Mouse (Mus musculus) fibroblast of lung, adult 2 months (primary cell): ENCODE measurements around the gene Ccdc97.

Experiments used
- DNase-seq: peaks from one replicate; pipeline ENCODE4 v3.0.0-alpha.2; 2011; ENCODE audit warnings: low read depth

Gene Ccdc97

DNA sequence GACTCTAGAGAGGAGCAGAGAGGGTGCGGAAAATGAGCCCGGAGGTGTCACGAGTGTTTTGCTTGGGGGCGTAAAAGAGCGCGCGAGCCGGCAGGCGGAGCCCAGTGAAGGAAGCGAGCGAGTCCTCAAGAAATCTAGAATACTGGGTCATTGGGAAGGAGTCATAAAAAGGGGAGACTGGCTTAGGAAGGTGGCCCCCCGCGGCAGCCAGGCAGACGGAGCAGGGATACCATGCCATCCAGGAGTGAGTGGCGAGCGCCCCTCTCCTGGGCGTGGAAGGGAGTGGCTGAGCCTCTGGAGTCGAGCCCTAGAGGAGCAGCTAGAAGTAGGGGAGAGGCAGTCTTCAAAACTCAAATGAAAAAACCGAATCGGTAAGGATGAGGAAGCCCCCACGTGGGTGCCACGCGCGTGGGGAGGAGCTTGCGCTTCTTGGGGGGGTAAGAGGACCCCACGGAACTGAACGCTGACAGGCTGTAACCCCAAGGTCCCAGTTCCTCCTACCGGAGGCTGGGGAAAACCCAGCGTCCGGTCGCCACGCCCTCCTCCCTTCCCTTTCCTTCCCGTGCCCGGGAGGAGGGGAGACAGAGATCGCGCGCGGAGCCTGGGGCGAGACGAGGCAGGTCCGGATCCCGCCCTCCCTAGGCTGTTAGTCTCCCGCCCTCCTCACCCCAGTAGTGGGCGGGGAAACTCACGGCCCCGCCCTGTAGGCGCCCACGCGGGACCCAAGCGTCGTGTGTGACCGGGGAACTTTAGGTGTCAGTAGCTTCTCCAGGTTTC is 29.9 kb downstream of the Ccdc97 start:
- DNase-seq, result peak; percentile 69

DNA sequence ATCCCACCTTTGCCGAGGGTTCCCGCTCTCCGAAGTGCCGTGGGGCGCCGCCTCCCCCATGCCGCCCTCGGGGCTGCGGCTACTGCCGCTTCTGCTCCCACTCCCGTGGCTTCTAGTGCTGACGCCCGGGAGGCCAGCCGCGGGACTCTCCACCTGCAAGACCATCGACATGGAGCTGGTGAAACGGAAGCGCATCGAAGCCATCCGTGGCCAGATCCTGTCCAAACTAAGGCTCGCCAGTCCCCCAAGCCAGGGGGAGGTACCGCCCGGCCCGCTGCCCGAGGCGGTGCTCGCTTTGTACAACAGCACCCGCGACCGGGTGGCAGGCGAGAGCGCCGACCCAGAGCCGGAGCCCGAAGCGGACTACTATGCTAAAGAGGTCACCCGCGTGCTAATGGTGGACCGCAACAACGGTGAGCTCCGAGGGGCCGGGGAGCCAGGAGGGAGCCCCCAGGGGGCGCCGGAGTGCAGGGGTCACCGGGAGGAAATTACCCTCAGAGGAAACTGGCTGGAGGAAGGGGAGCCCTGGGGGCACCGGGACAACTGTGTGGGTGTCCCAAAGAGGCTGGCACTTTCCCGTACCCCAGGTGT is 31.0 kb downstream of the Ccdc97 start:
- DNase-seq, result no peak

DNA sequence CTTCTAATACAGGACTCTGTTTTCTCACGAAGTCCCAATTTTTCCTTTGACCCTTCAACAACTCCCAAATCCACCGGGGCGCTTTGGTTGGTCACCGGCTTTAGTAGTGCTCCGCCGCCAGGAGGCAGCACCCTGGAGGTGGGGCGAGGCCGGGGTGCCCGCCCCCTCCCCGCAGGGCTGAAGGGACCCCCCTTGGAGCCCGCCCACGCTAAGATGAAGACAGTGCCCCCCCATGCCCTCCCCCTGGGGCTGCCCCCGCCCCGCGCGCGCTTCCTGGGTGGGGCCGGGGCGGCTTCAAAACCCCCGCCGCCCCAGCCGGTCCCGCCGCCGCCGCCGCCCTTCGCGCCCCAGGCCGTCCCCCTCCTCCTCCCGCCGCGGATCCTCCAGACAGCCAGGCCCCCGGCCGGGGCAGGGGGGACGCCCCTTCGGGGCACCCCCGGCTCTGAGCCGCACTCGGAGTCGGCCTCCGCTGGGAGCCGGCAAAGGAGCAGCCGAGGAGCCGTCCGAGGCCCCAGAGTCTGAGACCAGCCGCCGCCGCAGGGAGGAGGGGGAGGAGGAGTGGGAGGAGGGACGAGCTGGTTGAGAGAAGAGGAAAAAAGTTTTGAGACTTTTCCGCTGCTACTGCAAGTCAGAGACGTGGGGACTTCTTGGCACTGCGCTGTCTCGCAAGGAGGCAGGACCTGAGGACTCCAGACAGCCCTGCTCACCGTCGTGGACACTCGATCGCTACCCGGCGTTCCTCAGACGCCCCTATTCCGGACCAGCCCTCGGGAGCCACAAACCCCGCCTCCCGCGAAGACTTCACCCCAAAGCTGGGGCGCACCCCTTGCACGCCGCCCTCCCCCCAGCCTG is 32.0 kb downstream of the Ccdc97 start, which contains the start of gene Tgfb1:
Tgfb1 (plus strand) TSS at position 323 of the 852 bp plus-strand sequence.
- no peak for DNase-seq

DNA sequence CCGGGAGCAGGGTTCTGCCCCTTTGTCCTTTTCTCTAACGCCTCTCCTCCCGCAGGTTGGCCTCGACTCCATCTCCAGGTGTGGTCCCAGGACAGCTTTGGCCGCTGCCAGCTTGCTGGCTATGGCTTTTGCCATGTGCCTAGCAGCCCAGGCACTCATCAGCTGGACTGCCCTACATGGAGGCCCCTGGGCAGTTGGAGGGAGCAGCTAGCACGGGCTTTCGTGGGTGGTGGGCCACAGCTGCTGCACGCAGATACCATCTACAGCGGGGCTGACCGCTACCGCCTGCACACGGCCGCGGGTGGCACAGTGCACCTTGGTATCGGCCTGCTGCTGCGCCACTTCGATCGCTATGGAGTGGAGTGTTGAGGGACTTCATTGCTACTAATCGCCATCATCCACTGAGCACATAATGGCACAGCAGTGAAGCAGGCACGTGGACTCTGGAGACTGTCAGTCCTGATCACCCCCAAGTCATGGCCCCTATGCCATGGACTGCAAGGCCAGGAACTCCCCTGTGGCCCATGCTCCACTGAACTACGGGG is 32.9 kb downstream of the Ccdc97 start:
- no peak for DNase-seq

DNA sequence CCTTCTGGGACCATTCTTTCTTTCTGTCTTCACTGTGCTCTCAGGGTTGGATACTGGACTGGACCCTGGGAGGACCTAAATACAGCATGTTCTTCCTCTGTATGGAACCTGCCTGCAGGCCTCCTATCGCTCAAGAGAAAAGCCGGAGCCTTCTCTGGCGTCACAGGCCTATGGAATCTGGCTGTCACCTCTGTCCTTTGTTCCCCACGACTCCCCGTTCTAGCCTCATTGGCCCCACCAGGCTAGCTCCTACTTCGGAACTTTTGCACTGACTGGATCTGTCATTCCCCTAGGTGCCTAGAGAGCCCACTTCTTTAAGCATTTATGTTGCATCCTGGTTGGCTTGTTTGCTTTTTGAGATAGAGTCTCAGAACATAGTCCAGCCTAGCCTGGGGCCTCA is 34.2 kb downstream of the Ccdc97 start:
- DNase-seq, result no peak

DNA sequence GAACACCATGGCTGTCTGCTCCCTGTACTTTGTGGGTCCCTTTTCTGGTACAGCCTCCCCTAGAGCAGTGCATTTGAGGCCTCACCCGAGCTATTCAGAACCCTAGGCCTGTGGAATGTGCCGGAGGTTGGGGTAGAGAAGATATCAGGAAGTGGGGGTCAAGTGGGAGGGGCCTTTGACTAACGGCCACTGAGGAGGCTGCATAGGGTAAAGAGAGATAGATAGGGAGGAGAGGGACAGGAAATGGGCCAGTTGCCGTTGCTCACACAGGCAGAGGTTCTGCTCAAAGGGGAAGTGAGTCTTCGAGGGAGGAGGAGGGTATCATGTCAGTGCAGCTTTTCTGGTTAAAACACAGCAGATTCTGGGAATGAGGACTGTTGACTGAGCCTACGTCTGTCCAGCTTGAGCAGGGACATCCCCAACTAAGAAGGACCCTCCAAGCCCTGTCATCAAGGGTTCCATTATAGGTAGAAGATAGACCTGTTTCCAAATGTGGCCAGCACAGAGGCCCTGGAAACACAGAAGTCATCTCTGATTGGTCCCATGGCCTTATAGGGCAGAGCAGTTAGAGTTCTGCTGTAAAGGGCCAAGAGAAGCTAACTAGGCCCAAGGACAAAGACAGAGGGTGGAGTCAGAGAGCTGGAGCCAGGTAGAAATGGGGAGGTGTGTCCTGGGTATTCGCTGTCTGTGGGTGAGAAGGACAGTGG is 35.3 kb downstream of the Ccdc97 start:
- DNase-seq, result no peak

DNA sequence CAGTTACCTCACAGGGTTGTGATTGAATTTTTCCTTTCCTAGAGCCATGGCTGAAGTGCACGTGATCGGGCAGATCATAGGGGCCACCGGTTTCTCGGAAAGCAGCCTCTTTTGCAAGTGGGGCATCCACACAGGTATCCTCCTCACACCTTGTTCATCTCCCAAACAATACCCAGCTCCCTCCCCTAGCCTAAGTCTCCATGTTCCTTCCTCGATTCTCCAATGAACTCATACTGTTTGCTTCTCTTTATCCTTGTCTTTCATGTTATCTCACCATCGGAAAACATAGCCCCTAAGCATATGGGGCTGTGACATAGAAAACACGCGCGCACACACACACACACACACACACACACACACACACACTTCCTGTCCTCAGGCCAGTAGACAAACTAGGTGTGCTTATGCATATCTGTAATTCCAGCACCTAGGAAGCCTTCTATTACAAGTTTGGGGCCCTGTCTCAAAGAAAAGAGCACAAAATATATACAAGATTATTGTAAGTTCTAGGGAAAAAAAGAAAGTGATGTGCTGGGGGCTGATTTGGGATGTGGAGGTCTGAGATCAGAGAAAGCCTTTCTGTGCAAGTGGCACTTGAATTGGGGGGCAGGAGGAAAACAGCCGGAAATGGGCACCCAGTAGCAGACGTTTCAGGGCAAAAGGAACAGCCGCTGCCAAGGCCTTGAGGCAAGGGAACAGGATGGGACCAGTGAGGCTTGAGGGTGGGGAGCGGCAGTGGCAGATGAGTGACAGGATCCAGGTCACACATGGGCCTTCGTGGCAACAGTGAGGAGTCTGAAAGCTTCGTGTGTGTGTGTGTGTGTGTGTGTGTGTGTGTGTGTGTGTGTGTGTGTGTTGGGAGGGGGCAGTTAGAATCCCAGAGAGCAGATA is 37.3 kb downstream of the Ccdc97 start:
- DNase-seq, result no peak

DNA sequence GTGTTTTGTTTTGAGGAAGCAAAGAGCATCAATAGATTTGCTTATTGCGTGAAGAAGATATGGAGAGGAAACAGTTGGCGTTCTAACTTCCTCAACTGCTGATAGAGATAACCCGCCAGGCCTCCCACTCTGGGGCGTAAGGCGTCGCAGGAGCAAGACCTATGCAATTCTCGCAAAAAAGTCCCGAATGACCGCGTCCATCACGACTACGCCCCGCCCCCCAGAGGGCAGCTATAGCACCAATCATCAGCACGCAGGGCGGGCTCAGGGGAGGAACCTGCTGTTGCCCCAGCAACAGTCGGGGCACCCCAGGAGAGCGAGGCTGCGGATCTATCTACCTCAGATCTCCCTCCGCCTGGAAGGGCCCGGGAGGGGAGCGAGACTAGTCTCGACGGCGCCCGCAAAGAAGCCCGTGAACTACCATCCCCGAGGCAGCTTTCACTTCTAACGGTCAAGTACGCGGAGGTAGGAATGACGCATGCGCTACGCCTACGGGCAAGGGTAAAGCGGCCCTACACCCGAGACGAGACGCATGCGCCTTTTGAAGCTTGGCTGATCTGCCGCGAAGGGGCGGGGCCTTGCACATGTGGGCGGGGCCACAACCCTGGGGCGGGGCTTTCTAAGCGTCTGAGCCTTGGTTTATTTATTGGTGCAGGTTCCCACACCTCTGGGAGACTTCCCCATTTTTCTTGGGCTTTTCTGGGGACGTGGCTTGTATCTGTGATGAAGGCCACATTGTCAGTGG is 38.2 kb downstream of the Ccdc97 start, which contains the start of gene B9d2:
B9d2 (plus strand) TSS at position 267 of the 745 bp plus-strand sequence.
- DNase-seq, result peak; percentile 90

DNA sequence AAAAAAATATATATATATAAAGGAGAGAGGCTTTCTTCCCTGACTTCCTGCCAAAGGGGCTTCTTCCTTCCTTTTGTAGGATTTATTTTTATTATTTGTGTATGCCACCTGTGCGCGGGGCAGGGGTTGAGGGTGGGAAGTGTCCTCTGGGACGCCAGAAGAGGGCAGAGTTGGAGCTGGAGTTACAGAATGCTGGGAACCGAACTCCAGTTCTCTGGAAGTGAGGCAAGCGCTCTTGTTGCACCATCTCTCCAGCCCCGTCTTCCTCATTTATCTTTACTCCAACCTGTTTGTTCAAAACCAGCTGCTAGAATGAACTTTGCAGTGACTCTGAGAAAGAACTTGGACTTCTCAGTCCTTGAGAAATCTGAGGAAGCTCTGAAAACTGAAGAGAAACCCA is 38.9 kb downstream of the Ccdc97 start:
- DNase-seq, result no peak

DNA sequence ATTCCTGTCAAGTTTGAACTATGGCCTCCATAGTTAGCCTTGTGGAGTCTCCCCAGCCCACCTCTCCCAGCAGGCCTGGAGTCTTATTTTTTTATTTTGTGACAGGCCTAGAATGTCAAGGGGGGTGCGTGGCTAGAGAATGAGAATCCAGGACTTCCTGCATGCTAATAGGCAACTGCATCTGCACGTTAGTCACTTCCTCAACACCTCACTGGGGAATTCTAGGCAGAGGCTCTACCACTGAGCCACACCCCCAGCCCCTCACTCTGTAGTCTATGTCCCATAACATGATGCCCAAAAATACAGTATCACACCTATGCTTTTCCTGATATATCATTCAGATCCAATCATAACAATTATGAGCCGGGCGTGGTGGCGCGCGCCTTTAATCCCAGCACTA is 41.9 kb downstream of the Ccdc97 start:
- no peak for DNase-seq

DNA sequence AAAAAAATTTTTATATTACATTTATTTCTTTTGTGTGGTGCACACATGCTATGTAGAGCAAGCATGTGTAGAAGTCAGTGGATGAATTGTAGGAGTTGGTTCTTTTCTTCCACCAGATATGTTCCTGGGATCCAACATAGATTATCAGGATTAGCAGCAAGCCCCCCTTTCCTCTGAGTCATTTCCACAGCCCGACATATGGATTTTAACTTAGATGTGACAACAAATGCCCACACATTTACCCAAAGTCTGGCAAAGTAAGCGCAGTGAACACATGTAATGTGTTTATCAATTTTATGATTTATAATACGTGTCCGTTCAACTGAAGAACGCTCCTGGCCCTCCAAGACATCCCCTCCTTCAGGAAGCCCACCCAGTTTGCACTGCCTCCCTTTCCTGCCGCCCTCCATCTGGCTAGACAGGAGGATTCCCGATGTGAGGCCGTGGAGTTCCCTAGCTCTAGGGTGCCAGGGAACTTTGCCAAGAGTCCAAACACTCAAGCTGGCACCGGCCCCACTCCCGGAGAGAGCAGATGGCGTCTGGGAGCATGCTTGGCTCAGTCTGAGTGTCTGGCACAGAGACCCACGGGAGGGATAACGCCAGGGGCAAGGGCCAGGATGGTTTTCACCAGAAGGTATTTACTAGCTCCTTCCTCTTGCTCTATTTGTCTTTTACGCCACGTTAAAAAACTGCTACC is 42.7 kb downstream of the Ccdc97 start:
- DNase-seq, result peak; percentile 78

DNA sequence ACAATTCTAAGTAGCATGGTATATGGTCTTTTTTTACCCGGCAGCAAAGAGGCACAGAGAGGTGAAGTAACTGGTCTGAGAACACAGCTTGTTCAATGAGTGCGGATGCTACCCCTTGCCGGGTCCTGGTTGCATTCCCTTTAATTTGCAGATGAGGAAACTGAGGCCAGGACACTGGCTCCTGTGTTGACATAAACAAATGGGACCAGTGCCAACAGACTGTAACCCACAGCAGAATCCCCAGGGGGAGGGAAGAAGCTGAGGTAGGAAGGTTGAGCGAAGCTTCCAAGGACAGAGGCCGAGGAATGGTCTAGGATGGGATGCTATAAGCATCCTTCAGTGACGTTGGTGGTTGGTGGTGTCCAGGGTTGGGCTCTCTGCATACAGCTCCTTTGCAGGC is 43.5 kb downstream of the Ccdc97 start:
- no peak for DNase-seq

DNA sequence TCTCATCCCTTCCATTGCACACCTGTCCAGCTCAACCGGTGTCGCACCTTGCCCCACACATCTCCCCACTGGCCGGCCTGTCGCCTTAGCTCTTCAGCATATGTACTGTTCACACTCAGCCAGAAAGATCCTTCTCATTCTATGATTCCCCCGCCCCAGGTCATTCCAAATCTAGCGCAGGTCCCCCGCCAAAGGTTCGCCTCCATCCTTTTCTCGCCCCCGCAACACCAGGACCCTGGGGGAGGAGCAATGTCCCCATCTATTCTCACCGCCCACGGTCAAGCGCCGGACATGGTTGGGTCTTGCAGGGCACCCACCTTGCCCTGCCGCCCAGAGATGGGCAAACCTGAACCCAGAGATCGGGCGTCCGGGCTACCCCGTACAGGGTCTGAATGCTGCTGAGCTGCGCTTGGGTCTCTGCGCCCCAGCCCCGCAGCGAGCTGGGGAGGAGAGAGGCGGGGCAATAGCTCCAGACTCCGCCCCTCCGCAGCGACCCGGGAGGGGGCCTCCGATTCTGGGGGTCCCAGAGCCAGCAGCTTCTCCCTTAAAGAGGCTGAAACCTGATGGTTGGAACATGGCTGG is 44.1 kb downstream of the Ccdc97 start, which contains the start of gene Tmem91:
Tmem91 (minus strand) TSS at position 448 of the 582 bp plus-strand sequence.
- DNase-seq, result no peak

DNA sequence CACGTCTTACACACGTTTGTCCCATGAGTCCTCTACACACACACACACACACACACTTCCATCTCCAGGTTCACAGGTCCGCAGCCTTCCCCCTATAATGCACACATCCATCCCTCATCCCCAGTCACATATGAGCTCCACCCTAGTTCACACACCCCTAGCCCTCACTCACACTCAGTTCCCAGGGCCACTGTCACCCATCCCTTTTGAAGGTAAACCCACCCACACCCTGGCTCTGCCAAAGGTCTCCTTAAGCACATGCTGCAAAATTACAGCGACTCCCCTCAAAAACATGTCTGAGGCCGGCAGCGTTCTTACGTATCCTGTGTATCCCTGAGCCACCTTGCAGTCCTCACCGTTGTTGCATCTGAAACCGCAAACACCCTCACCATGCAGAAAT is 44.6 kb downstream of the Ccdc97 start:
- DNase-seq, result no peak

DNA sequence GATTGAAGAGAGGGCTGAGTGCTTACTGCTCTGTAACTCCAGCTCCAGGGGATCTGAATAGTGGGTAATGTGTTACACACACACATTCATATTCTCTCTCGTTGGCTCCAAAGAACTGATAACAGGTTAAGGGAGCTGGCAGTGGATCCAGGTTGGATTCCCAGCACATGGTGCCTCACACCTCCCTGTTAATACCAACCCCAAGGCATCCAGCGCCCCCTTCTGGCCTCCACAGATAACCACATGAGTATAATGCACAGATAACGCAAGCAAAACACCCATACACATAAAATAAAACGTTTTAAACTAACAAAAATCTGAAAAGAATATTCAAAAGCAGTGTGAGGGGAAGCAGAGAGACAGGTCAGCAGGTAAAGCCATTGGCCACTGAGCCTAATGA is 46.4 kb downstream of the Ccdc97 start:
- no peak for DNase-seq

DNA sequence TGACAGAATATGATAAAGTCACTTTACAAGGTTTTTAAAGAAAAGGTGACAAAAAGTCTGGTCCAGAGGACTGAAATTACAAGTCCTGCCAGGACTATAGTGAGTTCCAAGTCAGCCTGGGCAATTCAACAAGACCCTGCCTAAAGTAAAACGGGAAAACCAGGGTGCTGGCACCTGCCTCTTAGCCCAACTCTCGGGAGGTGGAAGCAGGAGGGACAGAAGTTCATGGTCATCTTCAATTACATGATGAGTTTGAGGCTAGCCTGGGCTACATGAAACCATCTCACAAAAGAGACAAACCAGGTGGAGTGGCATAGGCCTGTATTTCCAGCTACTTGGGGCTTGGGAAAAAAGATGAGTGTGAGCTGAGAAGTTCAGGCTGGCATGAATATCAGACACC is 47.2 kb downstream of the Ccdc97 start:
- no peak for DNase-seq

DNA sequence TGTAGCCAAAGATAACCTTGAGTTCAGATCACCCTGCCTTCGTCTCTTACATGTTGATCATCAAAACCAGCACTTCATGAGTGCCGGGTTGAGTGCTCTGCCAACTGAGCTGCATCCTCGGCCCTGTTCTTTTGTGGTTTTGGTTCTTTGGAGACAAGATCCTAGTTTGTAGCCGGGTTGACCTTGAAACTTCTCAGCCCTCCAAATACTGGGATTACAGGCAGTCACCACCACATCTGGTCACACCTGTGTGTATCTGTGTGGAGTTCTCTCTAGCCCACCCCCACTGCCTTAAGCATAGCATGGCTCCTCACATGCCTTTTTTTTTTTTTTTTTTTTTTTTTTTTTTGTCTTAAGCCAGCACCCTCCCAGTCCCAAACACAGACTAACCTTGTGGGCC is 48.8 kb downstream of the Ccdc97 start:
- no peak for DNase-seq

DNA sequence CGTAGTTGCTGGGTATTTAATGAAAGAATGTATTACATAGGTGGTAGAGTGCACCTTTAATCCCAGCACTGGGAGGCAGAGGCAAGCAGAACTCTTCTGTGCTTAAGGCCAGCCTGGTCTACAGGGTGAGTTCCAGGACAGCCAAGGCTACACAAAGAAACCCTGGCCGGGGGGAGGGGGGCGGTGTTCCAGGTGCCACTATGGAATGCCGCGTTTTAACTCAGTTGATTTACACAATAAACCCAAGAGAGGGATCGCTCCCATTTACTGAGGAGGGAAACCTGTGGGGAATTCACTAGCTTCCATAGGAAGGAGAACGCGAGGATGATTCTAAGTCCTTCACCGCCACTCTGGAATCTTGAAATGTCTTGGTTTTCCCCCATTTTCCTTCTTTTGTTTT is 49.3 kb downstream of the Ccdc97 start:
- DNase-seq, result no peak

DNA sequence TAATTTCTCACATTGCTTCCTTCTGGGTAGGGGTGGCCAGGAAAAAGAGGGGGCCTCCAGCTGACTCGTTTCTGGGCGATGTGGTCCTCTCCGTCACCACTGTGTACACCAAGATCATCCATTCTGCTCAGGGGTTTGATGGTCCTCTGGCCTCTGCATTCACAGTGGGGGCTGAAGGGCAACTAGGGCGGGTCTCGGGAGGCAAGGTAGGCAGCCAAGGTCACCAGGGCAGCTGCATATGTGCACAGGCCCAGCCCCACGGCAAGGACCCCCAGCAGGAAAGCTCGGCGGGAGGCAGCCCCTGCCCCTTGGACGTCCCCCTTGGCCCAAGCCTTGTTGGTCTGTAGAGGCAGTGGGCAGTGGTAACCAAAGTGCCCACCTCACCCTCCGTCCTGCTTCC is 49.7 kb downstream of the Ccdc97 start:
- no peak for DNase-seq
